Mouse (Mus musculus): Measurements from ENCODE around the gene Rtp4. TPM values are rescaled to one million over a fixed set of nuclear protein-coding genes. Genes with fewer than 3 reads are reported as not detected.

The Rtp4 gene
- polyA plus RNA-seq (2012; rRNA removed), result 13.4 and 30.9 TPM in 2 replicates

GRCm38 (mm10) chr16:23520235-23520871, at the start of gene Rtp4, which contains the start of gene Masp1:
Rtp4 (plus strand) TSS chr16:23520291.
Masp1 (minus strand) TSS chr16:23520815.

Other genes starting within 250 kb of the Rtp4 start
- gene Rtp1, start 91.2 kb upstream of the Rtp4 start, polyA plus RNA-seq (2012; rRNA removed), result 0.03 TPM in 1 of 2 replicates, not detected in the other
- 15.0 and 19.7 TPM in 2 replicates for gene Masp1, start 524 bp downstream of the Rtp4 start, polyA plus RNA-seq (2012; rRNA removed)